Mouse (Mus musculus): Measurements from ENCODE around the gene Gnb2.

GRCm38 (mm10) chr5:137522711-137523110, 10.6 kb downstream of the Gnb2 start:
- peak; percentile 16; the same call in 1 of the 2 replicates for TF ChIP-seq CTCF (IDR thresholded peaks at IDR 0.05)
- no peak for TF ChIP-seq EP300 (IDR thresholded peaks at IDR 0.05)

All from lung, postnatal 0 days (tissue).